Mouse (Mus musculus): ENCODE results near the gene Limch1.

DNA sequence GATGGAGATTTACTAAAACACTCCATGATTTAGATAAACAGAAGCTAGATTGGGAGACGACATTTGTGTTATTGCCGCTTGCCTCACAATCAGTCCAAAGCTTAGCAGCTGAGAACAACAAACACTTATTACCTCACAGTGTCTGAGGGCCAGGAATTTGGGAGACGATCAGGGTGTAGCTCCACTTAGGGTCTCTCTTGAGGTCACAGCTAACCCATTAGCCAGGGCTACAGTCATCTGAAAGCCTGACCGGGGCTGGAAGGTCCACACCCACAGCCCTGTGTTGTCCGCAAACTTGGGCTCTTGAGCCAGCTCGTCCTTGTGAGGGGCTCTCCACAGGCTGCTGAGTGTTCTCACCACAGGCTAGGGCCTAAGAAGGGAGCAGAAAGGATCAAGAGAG lies 32.8 kb upstream of the Limch1 start:
- TF ChIP-seq NRF1 (IDR thresholded peaks at IDR 0.05; ENCODE audit: low read depth, low read length) (no peak), ELF1 (IDR thresholded peaks at IDR 0.05; ENCODE audit: low read depth, low read length) (no peak), POLR2A (IDR thresholded peaks at IDR 0.05; ENCODE audit: low read depth, low read length) (no peak), CHD2 (IDR thresholded peaks at IDR 0.05; ENCODE audit: low read length) (no peak), MEF2A (IDR thresholded peaks at IDR 0.05; ENCODE audit: borderline replicate concordance, low read depth, low read length) (no peak), CTCF (conservative IDR thresholded peaks at IDR 0.05 in 1 of 2, IDR thresholded peaks at IDR 0.05 in 1 of 2; ENCODE audit: low read depth in 2 of 2, low read length in 2 of 2) (no peak), ZKSCAN1 (IDR thresholded peaks at IDR 0.05; ENCODE audit: borderline replicate concordance, low read depth, low read length) (no peak), TCF12 (IDR thresholded peaks at IDR 0.05; ENCODE audit: low read depth, low read length) (no peak), POLR2AphosphoS2 (IDR thresholded peaks at IDR 0.05; ENCODE audit: low read depth, low read length) (no peak), MXI1 (IDR thresholded peaks at IDR 0.05; ENCODE audit: low read depth, low read length) (no peak), SIN3A (IDR thresholded peaks at IDR 0.05; ENCODE audit: low read length) (no peak), KAT2A (IDR thresholded peaks at IDR 0.05; ENCODE audit: insufficient replicate concordance, low read length) (no peak), EP300 (IDR thresholded peaks at IDR 0.05; ENCODE audit: low read length) (no peak), BHLHE40 (IDR thresholded peaks at IDR 0.05; ENCODE audit: low read depth, low read length) (no peak)
